Mouse (Mus musculus) left cerebral cortex, adult 18-20 months (tissue): Measurements from ENCODE around the gene Gpx4. TPM values are rescaled to one million over a fixed set of nuclear protein-coding genes. Genes with fewer than 3 reads are reported as not detected.
A peak's percentile ranks its signal among the peaks of the same experiment; 100 is the strongest.

Experiments used
- DNase-seq, 2 experiments: peaks; one replicate each; pipeline ENCODE4 v3.0.0; 2021 to 2022; ENCODE audit warnings: low spot score in 2 of 2, mixed read lengths in 1 of 2
- total RNA-seq, 2 experiments: library from RNA; stranded (reverse); gene quantifications; 2 replicates each; pipeline ENCODE4 v1.2.3; 2021

The Gpx4 gene
- total RNA-seq, 2 experiments from 2014 or later, result 554 to 575 TPM

GRCm38 (mm10) chr10:80100982-80101381 is 54.0 kb downstream of the Gpx4 start:
- DNase-seq, result no peak

- DNase-seq, result peak; percentile 82 to 87
Observed at GRCm38 (mm10) chr10:80102216-80102915, 55.4 kb downstream of the Gpx4 start.

GRCm38 (mm10) chr10:80103032-80103431 is 56.1 kb downstream of the Gpx4 start:
- DNase-seq, result no peak

GRCm38 (mm10) chr10:80104181-80104580 is 57.2 kb downstream of the Gpx4 start:
- DNase-seq, result no peak

GRCm38 (mm10) chr10:80105460-80105859 is 58.5 kb downstream of the Gpx4 start, which contains the start of gene Sbno2:
Gene Sbno2, minus strand, starts transcription at chr10:80105571.
- DNase-seq, result no peak

- DNase-seq, result no peak
Observed at GRCm38 (mm10) chr10:80105926-80106325, 59.0 kb downstream of the Gpx4 start.

Other genes starting within 250 kb of the Gpx4 start
- under 1 TPM; 0.61 to 0.86 TPM for gene Misp, start 226.2 kb upstream of the Gpx4 start, total RNA-seq
- gene Ptbp1, start 192.7 kb upstream of the Gpx4 start, total RNA-seq, result 10 to 100 TPM; 54.3 to 62.5 TPM
- 1 to 10 TPM; 2.2 to 2.3 TPM for gene Prtn3, start 172.7 kb upstream of the Gpx4 start, total RNA-seq
- 10 to 100 TPM; 55.6 to 58.0 TPM for gene Plppr3, start 172.5 kb upstream of the Gpx4 start, total RNA-seq
- not detected for gene Elane, start 160.9 kb upstream of the Gpx4 start, total RNA-seq
- gene Cfd, start 156.3 kb upstream of the Gpx4 start, total RNA-seq, result not detected
- 10 to 100 TPM; 48.6 to 63.7 TPM for gene Med16, start 138.2 kb upstream of the Gpx4 start, total RNA-seq
- gene Gm26602, start 136.3 kb upstream of the Gpx4 start, total RNA-seq, result not detected
- gene Kiss1r, start 130.2 kb upstream of the Gpx4 start, total RNA-seq, result 10 to 100 TPM in 1 of 2 experiments, 1 to 10 TPM in 1; 5.3 to 10.3 TPM
- 100 to 1,000 TPM; 307 to 318 TPM for gene R3hdm4, start 126.0 kb upstream of the Gpx4 start, total RNA-seq
- 1 to 10 TPM; 5.6 to 7.2 TPM for gene Arid3a, start 120.1 kb upstream of the Gpx4 start, total RNA-seq
- 10 to 100 TPM; 45.3 to 46.5 TPM for gene Wdr18, start 87.0 kb upstream of the Gpx4 start, total RNA-seq
- under 1 TPM; 0.14 to 0.16 TPM for gene Grin3b, start 76.5 kb upstream of the Gpx4 start, total RNA-seq
- gene Tmem259, start 62.8 kb upstream of the Gpx4 start, total RNA-seq, result 100 to 1,000 TPM; 112 to 113 TPM
- gene Cnn2, start 58.6 kb upstream of the Gpx4 start, total RNA-seq, result 1 to 10 TPM; 6.7 to 8.0 TPM
- gene Abca7, start 50.7 kb upstream of the Gpx4 start, total RNA-seq, result 10 to 100 TPM; 13.0 to 13.7 TPM
- 1 to 10 TPM; 3.7 to 4.1 TPM for gene Arhgap45, start 30.5 kb upstream of the Gpx4 start, total RNA-seq
- gene Polr2e, start 7.4 kb upstream of the Gpx4 start, total RNA-seq, result 10 to 100 TPM; 73.6 to 75.2 TPM
- 10 to 100 TPM; 16.8 to 18.8 TPM for gene Sbno2, start 58.4 kb downstream of the Gpx4 start, total RNA-seq
- 100 to 1,000 TPM; 108 to 109 TPM for gene Stk11, start 68.6 kb downstream of the Gpx4 start, total RNA-seq
- 100 to 1,000 TPM; 367 to 371 TPM for gene Atp5d, start 91.5 kb downstream of the Gpx4 start, total RNA-seq
- gene Cbarp, start 93.7 kb downstream of the Gpx4 start, total RNA-seq, result 100 to 1,000 TPM; 418 to 437 TPM
- 100 to 1,000 TPM; 105 TPM for gene Midn, start 101.1 kb downstream of the Gpx4 start, total RNA-seq
- 10 to 100 TPM; 89.7 to 94.6 TPM for gene Cirbp, start 118.8 kb downstream of the Gpx4 start, total RNA-seq
- gene 1600002K03Rik, start 125.8 kb downstream of the Gpx4 start, total RNA-seq, result 1 to 10 TPM; 6.8 to 7.0 TPM
- 1 to 10 TPM; 7.0 to 8.2 TPM for gene Efna2, start 132.3 kb downstream of the Gpx4 start, total RNA-seq
- 10 to 100 TPM; 32.2 to 39.3 TPM for gene Mum1, start 179.3 kb downstream of the Gpx4 start, total RNA-seq
- gene Ndufs7, start 202.0 kb downstream of the Gpx4 start, total RNA-seq, result 100 to 1,000 TPM; 219 to 232 TPM
- gene Gamt, start 213.8 kb downstream of the Gpx4 start, total RNA-seq, result 10 to 100 TPM; 16.2 to 21.2 TPM
- 10 to 100 TPM; 75.6 to 81.7 TPM for gene Dazap1, start 214.3 kb downstream of the Gpx4 start, total RNA-seq
- gene Rps15, start 245.3 kb downstream of the Gpx4 start, total RNA-seq, result 1,000 to 10,000 TPM in 1 of 2 experiments, 100 to 1,000 TPM in 1; 965 to 1,061 TPM
- gene Apc2, start 248.8 kb downstream of the Gpx4 start, total RNA-seq, result 100 to 1,000 TPM; 106 to 109 TPM